Comparison of ENCODE assay signal across 12 mouse cellular contexts in the genomic region with DNA sequence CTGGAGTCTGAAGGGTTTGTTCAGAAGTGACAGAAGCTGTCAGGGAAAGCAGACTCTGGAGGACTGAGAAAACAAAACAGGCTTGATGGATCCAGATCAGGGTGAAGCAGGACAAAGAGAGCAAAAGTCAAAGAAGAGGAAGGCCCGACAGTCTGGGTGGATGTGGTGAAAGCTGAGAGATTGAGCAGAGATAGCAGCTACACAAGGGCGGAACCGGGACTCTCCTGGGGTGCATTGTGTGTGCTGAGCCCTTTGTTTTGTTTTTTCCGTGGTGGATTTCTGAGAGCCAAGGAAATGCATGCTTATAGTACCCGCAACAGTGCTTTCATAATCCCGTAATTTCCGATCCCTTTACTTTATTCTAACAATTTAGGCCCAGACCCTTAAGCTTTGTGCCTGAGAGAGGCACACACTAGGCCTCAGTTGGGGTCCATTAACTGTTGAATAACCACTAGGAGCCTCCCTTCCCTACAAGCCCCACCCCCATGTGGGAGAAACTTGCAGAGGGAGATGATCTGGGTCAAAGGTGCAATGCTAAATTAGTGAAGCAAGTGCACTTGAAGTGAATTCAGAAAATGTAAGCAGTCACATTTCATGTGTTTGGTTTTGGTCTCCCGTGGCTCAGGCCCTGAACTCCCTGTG. TPM values are rescaled to one million over a fixed set of nuclear protein-coding genes. Genes with fewer than 3 reads are reported as not detected.
DNase-seq lines count a peak whose midpoint lies in the region; ATAC-seq and TF ChIP-seq lines count a peak whose summit lies in the region.
"Had no signal": no experiment of that assay in that cellular context is flagged by ENCODE, and none has a peak within 500 bp of the region (broad histone marks: within the 10 kb centered on the region; RNA-seq: fewer than 3 reads in every experiment).

No protein-coding gene starts in this region.

- H3K9ac ChIP-seq in midbrain, embryonic 15.5 days, result no peak overlapping the region
- no peak overlapping the region for H3K9ac ChIP-seq in embryonic facial prominence, embryonic 11.5 days (replicated peaks; ENCODE audit: low read length)
- 0 out of 2 replicates have a peak overlapping the region, but pooled peaks have one; percentile 26 for H3K9ac ChIP-seq in midbrain, embryonic 14.5 days (replicated peaks; ENCODE audit: low read length)
- H3K9ac ChIP-seq in liver, postnatal 0 days (replicated peaks), result no peak overlapping the region

- ATAC-seq in midbrain, embryonic 15.5 days (replicated peaks), result no peak
- ATAC-seq in embryonic facial prominence, embryonic 11.5 days (replicated peaks; ENCODE audit: insufficient number of reproducible peaks, low FRiP score, low TSS enrichment, low read depth), result no peak
- no peak for ATAC-seq in midbrain, embryonic 14.5 days (ENCODE audit: low FRiP score, low TSS enrichment)
- ATAC-seq in liver, postnatal 0 days, result no peak

- peaks cover 81% of the 10 kb centered on the region for H3K36me3 ChIP-seq in midbrain, embryonic 10.5 days
- peaks cover 28% of the 10 kb centered on the region for H3K36me3 ChIP-seq in midbrain, embryonic 15.5 days (replicated peaks)
- no peaks in the 10 kb centered on the region for H3K36me3 ChIP-seq in embryonic facial prominence, embryonic 11.5 days (replicated peaks; ENCODE audit: control insufficient read depth, insufficient read depth, low read depth, low read length)
- H3K36me3 ChIP-seq in midbrain, embryonic 14.5 days (ENCODE audit: control insufficient read depth, insufficient read depth, low read length), result peaks cover 79% of the 10 kb centered on the region
- H3K36me3 ChIP-seq in liver, postnatal 0 days (replicated peaks; ENCODE audit: insufficient read depth, low read length), result no peaks in the 10 kb centered on the region

- DNase-seq in midbrain, embryonic 10.5 days (ENCODE audit: low spot score), result peak; percentile 34
- peak; percentile 12 for DNase-seq in Muller cell, postnatal 12 days (ENCODE audit: inconsistent ontology term)
- peak; percentile 11 for DNase-seq in embryonic facial prominence, embryonic 11.5 days (ENCODE audit: low spot score)
- no peak for DNase-seq in midbrain, embryonic 14.5 days
- no peak for DNase-seq in liver, postnatal 0 days
- DNase-seq in heart, postnatal 4 days, result no peak
- DNase-seq in left cerebral cortex, adult 18-20 months (ENCODE audit: low spot score in 2 of 2), result no peak
- DNase-seq: adrenal gland, postnatal 25 days; cerebellum, adult 18-20 months; heart, adult 18-20 months; lung, postnatal 10 days had no signal

- peak overlapping the region; percentile 63 for H3K27ac ChIP-seq in midbrain, embryonic 10.5 days (replicated peaks)
- H3K27ac ChIP-seq in midbrain, embryonic 15.5 days, result no peak overlapping the region
- H3K27ac ChIP-seq in embryonic facial prominence, embryonic 11.5 days (replicated peaks; ENCODE audit: low read depth, low read length), result no peak overlapping the region
- peak overlapping the region; percentile 42 for H3K27ac ChIP-seq in midbrain, embryonic 14.5 days (replicated peaks; ENCODE audit: low read depth, low read length)
- H3K27ac ChIP-seq in liver, postnatal 0 days (ENCODE audit: low read depth), result no peak overlapping the region

- WGBS in midbrain, embryonic 10.5 days, result 7% methylated on average over 8 of the region's 8 CpGs
- 5% methylated on average over 8 of the region's 8 CpGs for WGBS in midbrain, embryonic 15.5 days
- WGBS in embryonic facial prominence, embryonic 11.5 days, result 22% methylated on average over 8 of the region's 8 CpGs
- 8% methylated on average over 8 of the region's 8 CpGs for WGBS in midbrain, embryonic 14.5 days
- 30% methylated on average over 8 of the region's 8 CpGs for WGBS in liver, postnatal 0 days (ENCODE audit: insufficient replicate concordance)

- no peaks in the 10 kb centered on the region for H3K9me3 ChIP-seq in midbrain, embryonic 10.5 days (replicated peaks)
- no peaks in the 10 kb centered on the region for H3K9me3 ChIP-seq in midbrain, embryonic 15.5 days
- no peaks in the 10 kb centered on the region for H3K9me3 ChIP-seq in embryonic facial prominence, embryonic 11.5 days (replicated peaks; ENCODE audit: control insufficient read depth, low read length)
- no peaks in the 10 kb centered on the region for H3K9me3 ChIP-seq in midbrain, embryonic 14.5 days (ENCODE audit: control insufficient read depth, low read length)
- H3K9me3 ChIP-seq in liver, postnatal 0 days (ENCODE audit: low read length), result no peaks in the 10 kb centered on the region

- H3K4me2 ChIP-seq in midbrain, embryonic 15.5 days, result no peak overlapping the region
- no peak overlapping the region for H3K4me2 ChIP-seq in embryonic facial prominence, embryonic 11.5 days (ENCODE audit: low read depth, low read length)
- H3K4me2 ChIP-seq in midbrain, embryonic 14.5 days (ENCODE audit: low read length), result no peak overlapping the region
- no peak overlapping the region for H3K4me2 ChIP-seq in liver, postnatal 0 days (ENCODE audit: low read depth, low read length)

- TF ChIP-seq EP300 in liver, postnatal 0 days (IDR thresholded peaks at IDR 0.05; ENCODE audit: low read depth), result no peak

- TF ChIP-seq CTCF in liver, postnatal 0 days (IDR thresholded peaks at IDR 0.05; ENCODE audit: low read depth), result no peak

- H3K4me1 ChIP-seq in midbrain, embryonic 10.5 days, result peaks cover 18% of the 10 kb centered on the region
- H3K4me1 ChIP-seq in midbrain, embryonic 15.5 days, result peaks cover 5% of the 10 kb centered on the region; the same call in 1 of the 2 replicates
- no peaks in the 10 kb centered on the region for H3K4me1 ChIP-seq in embryonic facial prominence, embryonic 11.5 days (ENCODE audit: control insufficient read depth, insufficient read depth, low read length)
- peaks cover 3% of the 10 kb centered on the region; the same call in 1 of the 2 replicates for H3K4me1 ChIP-seq in midbrain, embryonic 14.5 days (ENCODE audit: control insufficient read depth, insufficient read depth, low read length)
- no peaks in the 10 kb centered on the region for H3K4me1 ChIP-seq in liver, postnatal 0 days (ENCODE audit: insufficient read depth)

- H3K27me3 ChIP-seq in midbrain, embryonic 10.5 days (ENCODE audit: low read depth, poor library complexity, severe bottlenecking), result no peaks in the 10 kb centered on the region
- no peaks in the 10 kb centered on the region for H3K27me3 ChIP-seq in midbrain, embryonic 15.5 days (replicated peaks)
- H3K27me3 ChIP-seq in embryonic facial prominence, embryonic 11.5 days (ENCODE audit: control insufficient read depth, insufficient read depth, low read length), result no peaks in the 10 kb centered on the region
- H3K27me3 ChIP-seq in midbrain, embryonic 14.5 days (ENCODE audit: control insufficient read depth, insufficient read depth, low read length), result no peaks in the 10 kb centered on the region
- H3K27me3 ChIP-seq in liver, postnatal 0 days (ENCODE audit: insufficient read depth, low read length), result no peaks in the 10 kb centered on the region

- H3K4me3 ChIP-seq in midbrain, embryonic 10.5 days, result no peak overlapping the region
- H3K4me3 ChIP-seq in midbrain, embryonic 15.5 days, result no peak overlapping the region
- H3K4me3 ChIP-seq in embryonic facial prominence, embryonic 11.5 days (ENCODE audit: low read depth, low read length), result no peak overlapping the region
- H3K4me3 ChIP-seq in midbrain, embryonic 14.5 days (replicated peaks; ENCODE audit: low read depth, low read length), result no peak overlapping the region
- no peak overlapping the region for H3K4me3 ChIP-seq in liver, postnatal 0 days (ENCODE audit: low read depth, low read length)

RNA-seq across cellular contexts. Expression of a gene that starts 35.9 kb away (rescaled TPM):
- 232 and 306 TPM in 2 replicates for polyA plus RNA-seq in midbrain, embryonic 10.5 days (2016; fragmentation: Nextera tagmentation; extraction: Ambion mirVana)
- 586 and 588 TPM in 2 replicates for polyA plus RNA-seq in midbrain, embryonic 15.5 days (2015; fragmentation: Nextera tagmentation; extraction: Ambion mirVana)
- 107 and 110 TPM in 2 replicates for polyA plus RNA-seq in embryonic facial prominence, embryonic 11.5 days (2014; fragmentation: Nextera tagmentation; extraction: Ambion mirVana)
- polyA plus RNA-seq in midbrain, embryonic 14.5 days (2014; fragmentation: Nextera tagmentation; extraction: Ambion mirVana), result 576 and 626 TPM in 2 replicates
- 0.15 and 0.50 TPM in 2 replicates for polyA plus RNA-seq in liver, postnatal 0 days (2015; fragmentation: Nextera tagmentation; extraction: Ambion mirVana)
- total RNA-seq in heart, postnatal 4 days (2021), result 1 to 10 TPM in 1 of 2 experiments, under 1 TPM in 1; 0.91 to 1.4 TPM
- total RNA-seq in left cerebral cortex, adult 18-20 months (2021), result 100 to 1,000 TPM; 260 to 266 TPM

Comparison
In these comparisons a context has a peak if more than half of its experiments do, and no peak if none do; other contexts are left out.
1. DNase-seq: peak in midbrain, embryonic 10.5 days (single experiment), Muller cell, postnatal 12 days (single experiment) and embryonic facial prominence, embryonic 11.5 days (single experiment); none in midbrain, embryonic 14.5 days (single experiment), liver, postnatal 0 days (single experiment), heart, postnatal 4 days (single experiment) and left cerebral cortex, adult 18-20 months (0 of 2).
2. H3K27ac ChIP-seq: peak in midbrain, embryonic 10.5 days (single experiment) and midbrain, embryonic 14.5 days (single experiment); none in midbrain, embryonic 15.5 days (single experiment), embryonic facial prominence, embryonic 11.5 days (single experiment) and liver, postnatal 0 days (single experiment).
3. RNA of a gene that starts 35.9 kb away (polyA plus RNA-seq): 576 to 626 TPM in midbrain, embryonic 14.5 days, 586 to 588 TPM in midbrain, embryonic 15.5 days, 232 to 306 TPM in midbrain, embryonic 10.5 days and 107 to 110 TPM in embryonic facial prominence, embryonic 11.5 days; 0.15 to 0.50 TPM in liver, postnatal 0 days; every median in the first group is over 10 times any median in the second.